Mouse (Mus musculus) hindbrain, embryonic 11.5 days (tissue): ENCODE measurements at regions not wholly inside any gene's neighbourhood (a gene's known extent, or its start where the extent isn't known, plus 50 kb on each side); places are given as distances from the start of the nearest gene placed in this dataset.

Experiments used
- ATAC-seq: fragments of 200-750 bp; cut with Nextera tagmentation; 2 replicates; pipeline ENCODE4 v1.8.0; 2017; ENCODE audit warnings: mild to moderate bottlenecking, moderate TSS enrichment, moderate library complexity; ENCODE audit not compliant: low FRiP score
- DNase-seq: peaks from one replicate; pipeline ENCODE4 v3.0.0-alpha.2; 2015; ENCODE audit warnings: low spot score
- H3K27ac ChIP-seq: fragments of 300-500 bp; sonication (generic); 2 replicates; pipeline ENCODE4 v1.5.1; 2014; ENCODE audit warnings: mild to moderate bottlenecking, low read depth, low read length
- H3K27me3 ChIP-seq: fragments of 300-500 bp; sonication (generic); 2 replicates; pipeline ENCODE4 v1.6.1; 2014; ENCODE audit warnings: mild to moderate bottlenecking, low read length, moderate library complexity, mixed read lengths; ENCODE audit not compliant: control insufficient read depth, insufficient read depth
- H3K36me3 ChIP-seq: fragments of 300-500 bp; sonication (generic); 2 replicates; pipeline ENCODE4 v1.6.1; 2014; ENCODE audit warnings: mild to moderate bottlenecking, low read length, moderate library complexity, mixed read lengths; ENCODE audit not compliant: control insufficient read depth, insufficient read depth
- H3K4me1 ChIP-seq: fragments of 300-500 bp; sonication (generic); replicated peaks from 2 replicates; pipeline ENCODE4 v1.6.1; 2014; ENCODE audit warnings: low read length, mixed read lengths; ENCODE audit not compliant: control insufficient read depth, insufficient read depth
- H3K4me2 ChIP-seq: fragments of 300-500 bp; sonication (generic); replicated peaks from 2 replicates; pipeline ENCODE4 v1.6.1; 2014; ENCODE audit warnings: mild to moderate bottlenecking, low read depth, low read length
- H3K4me3 ChIP-seq: fragments of 300-500 bp; sonication (generic); 2 replicates; pipeline ENCODE4 v1.5.1; 2014; ENCODE audit warnings: low read depth, low read length
- H3K9ac ChIP-seq: fragments of 300-500 bp; sonication (generic); 2 replicates; pipeline ENCODE4 v1.6.1; 2014; ENCODE audit warnings: low read depth, low read length
- H3K9me3 ChIP-seq: fragments of 300-500 bp; sonication (generic); 2 replicates; pipeline ENCODE4 v1.6.1; 2016; ENCODE audit warnings: low read length; ENCODE audit not compliant: control insufficient read depth
- WGBS: fragments of 180-500 bp; shearing (Covaris S2); extraction: QIAGEN DNeasy Blood & Tissue Kit; methylation state at CpG from one replicate; pipeline ENCODE4 v1.1.7; 2014; 5-methylcytosine and 5-hydroxymethylcytosine counted together

GRCm38 (mm10) chr15:7459992-7460820 lies 62.0 kb upstream of the Egflam start:
- Histone ChIP-seq H3K4me3 (no peak overlapping the region), H3K9me3 (no peaks in the 10 kb centered on the region), H3K4me1 (no peaks in the 10 kb centered on the region), H3K27ac (no peak overlapping the region), H3K9ac (no peak overlapping the region), H3K27me3 (no peaks in the 10 kb centered on the region), H3K36me3 (no peaks in the 10 kb centered on the region), H3K4me2 (no peak overlapping the region)
- peak; percentile 79 for DNase-seq
- WGBS = 34% methylated on average over 9 of the region's 9 CpGs
- ATAC-seq = peak; percentile 47; the same call in 1 of the 2 replicates

GRCm38 (mm10) chr15:7462549-7462948 lies 64.4 kb upstream of the Egflam start:
- H3K9me3 ChIP-seq = no peaks in the 10 kb centered on the region
- H3K9ac ChIP-seq = no peak overlapping the region
- no peaks in the 10 kb centered on the region for H3K36me3 ChIP-seq
- H3K4me3 ChIP-seq = no peak overlapping the region
- 88% methylated on average over 18 of the region's 18 CpGs for WGBS
- no peaks in the 10 kb centered on the region for H3K4me1 ChIP-seq
- DNase-seq = no peak
- no peak overlapping the region for H3K4me2 ChIP-seq
- no peak for ATAC-seq
- H3K27ac ChIP-seq = no peak overlapping the region
- no peaks in the 10 kb centered on the region for H3K27me3 ChIP-seq

- Histone ChIP-seq H3K9ac (no peak overlapping the region), H3K27ac (no peak overlapping the region), H3K4me3 (no peak overlapping the region), H3K27me3 (no peaks in the 10 kb centered on the region), H3K36me3 (no peaks in the 10 kb centered on the region), H3K9me3 (no peaks in the 10 kb centered on the region), H3K4me1 (no peaks in the 10 kb centered on the region), H3K4me2 (no peak overlapping the region)
- no peak for DNase-seq
- 78% methylated on average over 15 of the region's 15 CpGs for WGBS
- ATAC-seq = no peak
Observed at GRCm38 (mm10) chr15:7463444-7464350, 65.5 kb upstream of the Egflam start.

GRCm38 (mm10) chr15:7480211-7480610 lies 82.0 kb upstream of the Egflam start:
- Histone ChIP-seq H3K4me1 (no peaks in the 10 kb centered on the region), H3K27ac (no peak overlapping the region), H3K9me3 (no peaks in the 10 kb centered on the region), H3K4me3 (no peak overlapping the region), H3K4me2 (no peak overlapping the region), H3K36me3 (no peaks in the 10 kb centered on the region), H3K9ac (no peak overlapping the region), H3K27me3 (no peaks in the 10 kb centered on the region)
- WGBS = 14% methylated on average over 11 of the region's 11 CpGs
- no peak for ATAC-seq
- DNase-seq = no peak

- ATAC-seq (no peak), DNase-seq (no peak)
- Histone ChIP-seq H3K4me1 (no peaks in the 10 kb centered on the region), H3K4me2 (no peak overlapping the region), H3K27ac (no peak overlapping the region), H3K27me3 (no peaks in the 10 kb centered on the region), H3K9me3 (no peaks in the 10 kb centered on the region), H3K36me3 (no peaks in the 10 kb centered on the region), H3K9ac (no peak overlapping the region), H3K4me3 (no peak overlapping the region)
- 55% methylated on average over 5 of the region's 5 CpGs for WGBS
Observed at GRCm38 (mm10) chr15:7480792-7481210, 82.6 kb upstream of the Egflam start.

- Histone ChIP-seq H3K4me2 (no peak overlapping the region), H3K27me3 (no peaks in the 10 kb centered on the region), H3K27ac (no peak overlapping the region), H3K9ac (no peak overlapping the region), H3K36me3 (no peaks in the 10 kb centered on the region), H3K9me3 (no peaks in the 10 kb centered on the region), H3K4me3 (no peak overlapping the region), H3K4me1 (no peaks in the 10 kb centered on the region)
- ATAC-seq (no peak), DNase-seq (no peak)
- WGBS = 86% methylated on average over 5 of the region's 5 CpGs
Observed at GRCm38 (mm10) chr15:7483686-7484085, 85.5 kb upstream of the Egflam start.

- H3K9ac ChIP-seq = no peak overlapping the region
- H3K4me3 ChIP-seq = no peak overlapping the region
- H3K9me3 ChIP-seq = no peaks in the 10 kb centered on the region
- ATAC-seq (no peak), DNase-seq (no peak)
- no peaks in the 10 kb centered on the region for H3K27me3 ChIP-seq
- WGBS = 91% methylated on average over 7 of the region's 7 CpGs
- no peak overlapping the region for H3K27ac ChIP-seq
- no peak overlapping the region for H3K4me2 ChIP-seq
- H3K4me1 ChIP-seq = no peaks in the 10 kb centered on the region
- no peaks in the 10 kb centered on the region for H3K36me3 ChIP-seq
Observed at GRCm38 (mm10) chr15:7491091-7491490, 92.9 kb upstream of the Egflam start.

- Histone ChIP-seq H3K27me3 (no peaks in the 10 kb centered on the region), H3K36me3 (no peaks in the 10 kb centered on the region), H3K27ac (no peak overlapping the region), H3K4me2 (no peak overlapping the region), H3K4me1 (no peaks in the 10 kb centered on the region), H3K4me3 (no peak overlapping the region), H3K9me3 (no peaks in the 10 kb centered on the region), H3K9ac (no peak overlapping the region)
- ATAC-seq = no peak
- DNase-seq = no peak
- 92% methylated on average over 10 of the region's 10 CpGs for WGBS
Observed at GRCm38 (mm10) chr15:7493126-7493669, 95.0 kb upstream of the Egflam start.
